Mouse (Mus musculus): Measurements from ENCODE around the gene Bcl2l11.
"Not testable (repeated sequence)": the region's sequence is repeated elsewhere in the genome, so short reads cannot be mapped to it uniquely, and the experiment has no call there.

The Bcl2l11 gene

GRCm38 (mm10) chr2:128125635-128126470 is at the start of gene Bcl2l11:
Bcl2l11 (plus strand) TSS chr2:128126038.
- CTCF ChIA-PET, result interaction anchor here (0.5 to 0.8 kb wide), 2 partner anchors 116 to 267 kb away, joined by 3 read pairs; no protein-coding TSS in a partner anchor

GRCm38 (mm10) chr2:128076936-128077335 is 48.9 kb upstream of the Bcl2l11 start:
- CTCF ChIA-PET, result no interaction called here

GRCm38 (mm10) chr2:128078859-128079258 is 47.0 kb upstream of the Bcl2l11 start:
- CTCF ChIA-PET, result no interaction called here

- CTCF ChIA-PET, result no interaction called here
These were observed 46.5 kb upstream of the Bcl2l11 start for GRCm38 (mm10) chr2:128079316-128079715.

- CTCF ChIA-PET, result no interaction called here
These were observed 42.0 kb upstream of the Bcl2l11 start for GRCm38 (mm10) chr2:128083844-128084243.

- CTCF ChIA-PET, result interaction anchor here (0.6 kb wide), 1 partner anchor 668 kb away, joined by 3 read pairs; no protein-coding TSS in a partner anchor
These were observed 41.2 kb upstream of the Bcl2l11 start for GRCm38 (mm10) chr2:128084607-128085006.

GRCm38 (mm10) chr2:128085481-128085880 is 40.4 kb upstream of the Bcl2l11 start:
- CTCF ChIA-PET, result no interaction called here

- CTCF ChIA-PET, result interaction anchor here (0.7 kb wide), 1 partner anchor 184 kb away, joined by 3 read pairs; no protein-coding TSS in a partner anchor
These were observed 39.4 kb upstream of the Bcl2l11 start for GRCm38 (mm10) chr2:128086301-128086886.

GRCm38 (mm10) chr2:128086996-128087526 is 38.8 kb upstream of the Bcl2l11 start:
- CTCF ChIA-PET, result no interaction called here

- CTCF ChIA-PET, result no interaction called here
These were observed 37.9 kb upstream of the Bcl2l11 start for GRCm38 (mm10) chr2:128087798-128088545.

- CTCF ChIA-PET, result no interaction called here
These were observed 35.5 kb upstream of the Bcl2l11 start for GRCm38 (mm10) chr2:128090283-128090885.

- CTCF ChIA-PET, result no interaction called here
These were observed 34.1 kb upstream of the Bcl2l11 start for GRCm38 (mm10) chr2:128091431-128092369.

GRCm38 (mm10) chr2:128092451-128092850 is 33.4 kb upstream of the Bcl2l11 start:
- CTCF ChIA-PET, result no interaction called here

- CTCF ChIA-PET, result interaction anchor here (0.7 kb wide), 2 partner anchors 64 to 222 kb away, joined by 3 read pairs; no protein-coding TSS in a partner anchor
These were observed 31.6 kb upstream of the Bcl2l11 start for GRCm38 (mm10) chr2:128094196-128094595.

GRCm38 (mm10) chr2:128094602-128095001 is 31.2 kb upstream of the Bcl2l11 start:
- CTCF ChIA-PET, result interaction anchor here (0.7 kb wide), 1 partner anchor 222 kb away, joined by 3 read pairs; no protein-coding TSS in a partner anchor

GRCm38 (mm10) chr2:128095270-128095669 is 30.6 kb upstream of the Bcl2l11 start:
- CTCF ChIA-PET, result interaction anchor here (0.7 kb wide), 1 partner anchor 37 kb away, joined by 6 read pairs; no protein-coding TSS in a partner anchor

GRCm38 (mm10) chr2:128096070-128096469 is 29.8 kb upstream of the Bcl2l11 start:
- CTCF ChIA-PET, result interaction anchor here (0.7 kb wide), 1 partner anchor 38 kb away, joined by 6 read pairs; no protein-coding TSS in a partner anchor

- CTCF ChIA-PET, result not testable (repeated sequence)
These were observed 27.7 kb upstream of the Bcl2l11 start for GRCm38 (mm10) chr2:128098118-128098517.

GRCm38 (mm10) chr2:128102086-128102485 is 23.8 kb upstream of the Bcl2l11 start:
- CTCF ChIA-PET, result no interaction called here

GRCm38 (mm10) chr2:128104815-128105214 is 21.0 kb upstream of the Bcl2l11 start:
- CTCF ChIA-PET, result interaction anchor here (0.5 kb wide), 1 partner anchor 99 kb away, joined by 17 read pairs; no protein-coding TSS in a partner anchor

Measured in spleen, embryonic (tissue).